ENCODE assay signal across 27 mouse cellular contexts in the genomic region with DNA sequence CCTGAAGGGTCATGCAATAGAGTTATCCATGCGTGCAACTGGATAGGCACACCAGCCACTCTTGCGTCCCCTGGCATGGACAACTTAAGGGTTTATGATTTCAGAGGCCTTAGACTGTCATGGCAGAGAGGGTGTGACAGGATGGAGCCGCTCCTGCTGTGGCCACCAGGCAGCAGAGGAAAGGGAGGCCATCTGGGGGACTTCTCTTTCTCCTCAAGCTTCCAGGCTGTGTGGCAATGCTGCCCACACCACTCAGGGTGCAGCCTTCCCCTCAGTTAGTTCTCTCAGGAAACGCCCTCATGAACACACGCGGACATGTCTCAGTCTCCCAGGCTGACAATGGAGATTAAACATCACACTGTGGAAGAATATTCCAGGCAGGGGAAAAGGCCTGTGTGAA. TPM values are rescaled to one million over a fixed set of nuclear protein-coding genes. Genes with fewer than 3 reads are reported as not detected.
DNase-seq lines count a peak whose midpoint lies in the region; ATAC-seq and TF ChIP-seq lines count a peak whose summit lies in the region.
"Had no signal": no experiment of that assay in that cellular context is flagged by ENCODE, and none has a peak within 500 bp of the region (broad histone marks: within the 10 kb centered on the region; RNA-seq: fewer than 3 reads in every experiment).

No protein-coding gene starts in this region.

- intact Hi-C loops in left cerebral cortex, postnatal 14 days (cut with DNase I): no loop called here

- H3K27ac ChIP-seq in liver, adult 2 months (replicated peaks; ENCODE audit: insufficient read depth, low read depth, low read length): peak overlapping the region; percentile 94
- H3K27ac ChIP-seq in liver, embryonic 13.5 days: peak overlapping the region; percentile 77; the same call in 1 of the 2 replicates
- H3K27ac ChIP-seq: embryonic facial prominence, embryonic 15.5 days; forebrain, embryonic 12.5 days; kidney, embryonic 15.5 days; neural tube, embryonic 12.5 days had no signal

- TF ChIP-seq CTCF in liver, adult 2 months (IDR thresholded peaks at IDR 0.05; ENCODE audit: low read depth, low read length): no peak

- no peaks in the 10 kb centered on the region for H3K27me3 ChIP-seq in liver, adult 2 months (ENCODE audit: control insufficient read depth, insufficient read depth, low read length)
- no peaks in the 10 kb centered on the region for H3K27me3 ChIP-seq in liver, embryonic 13.5 days
- H3K27me3 ChIP-seq: embryonic facial prominence, embryonic 15.5 days; forebrain, embryonic 12.5 days; heart, embryonic 12.5 days; kidney, embryonic 15.5 days; neural tube, embryonic 12.5 days had no signal

- WGBS in liver, adult 2 months: 20% methylated on average over 6 of the region's 6 CpGs
- WGBS in liver, embryonic 13.5 days (ENCODE audit: insufficient replicate concordance): 55% methylated on average over 6 of the region's 6 CpGs

- no peak for ATAC-seq in liver, embryonic 13.5 days (ENCODE audit: low read depth)
- ATAC-seq: activated CD4-positive, CD25-positive, alpha-beta regulatory T cell, adult 4 months; hindbrain, embryonic 16.5 days; intestine, embryonic 16.5 days had no signal

- H3K4me2 ChIP-seq in liver, embryonic 13.5 days: peak overlapping the region; percentile 53
- H3K4me2 ChIP-seq: embryonic facial prominence, embryonic 15.5 days; forebrain, embryonic 12.5 days; heart, embryonic 12.5 days; kidney, embryonic 15.5 days; lung, embryonic 14.5 days; midbrain, embryonic 11.5 days; neural tube, embryonic 12.5 days had no signal

- H3K9me3 ChIP-seq in liver, embryonic 13.5 days (replicated peaks): no peaks in the 10 kb centered on the region
- H3K9me3 ChIP-seq: embryonic facial prominence, embryonic 15.5 days; forebrain, embryonic 12.5 days; G1E; heart, embryonic 12.5 days; kidney, embryonic 15.5 days; neural tube, embryonic 12.5 days had no signal

- H3K36me3 ChIP-seq in liver, adult 2 months (ENCODE audit: control insufficient read depth, insufficient read depth, low read length): peaks cover 30% of the 10 kb centered on the region
- peaks cover 5% of the 10 kb centered on the region for H3K36me3 ChIP-seq in liver, embryonic 13.5 days
- H3K36me3 ChIP-seq: embryonic facial prominence, embryonic 15.5 days; forebrain, embryonic 12.5 days; G1E; heart, embryonic 12.5 days; kidney, embryonic 15.5 days; neural tube, embryonic 12.5 days had no signal

- no peak for TF ChIP-seq POLR2A in liver, adult 2 months (IDR thresholded peaks at IDR 0.05; ENCODE audit: extremely low read depth, insufficient read depth, low read length)

- peak overlapping the region; percentile 50 for H3K4me3 ChIP-seq in liver, adult 2 months (ENCODE audit: insufficient read depth, low read depth, low read length)
- H3K4me3 ChIP-seq in liver, embryonic 13.5 days (replicated peaks): no peak overlapping the region; the same call in 1 of the 2 replicates
- H3K4me3 ChIP-seq: embryonic facial prominence, embryonic 15.5 days; forebrain, embryonic 12.5 days; heart, embryonic 12.5 days; kidney, embryonic 15.5 days; neural tube, embryonic 12.5 days had no signal

- H3K9ac ChIP-seq in liver, adult 2 months (ENCODE audit: low read depth, low read length): peak overlapping the region; percentile 81
- no peak overlapping the region for H3K9ac ChIP-seq in liver, embryonic 13.5 days
- H3K9ac ChIP-seq: embryonic facial prominence, embryonic 15.5 days; forebrain, embryonic 12.5 days; heart, embryonic 12.5 days; kidney, embryonic 15.5 days; lung, embryonic 14.5 days; neural tube, embryonic 12.5 days had no signal

- H3K79me2 ChIP-seq in liver, adult 2 months (ENCODE audit: control insufficient read depth, insufficient read depth, low read length): peaks cover 19% of the 10 kb centered on the region; the same call in 1 of the 2 replicates

- no peak for DNase-seq in liver, adult 2 months (ENCODE audit: extremely low read depth, low read depth, low spot score)
- no peak for DNase-seq in liver
- no peak for DNase-seq in liver, embryonic 13.5 days
- DNase-seq in lung, postnatal 36 days: peak; percentile 47
- no peak for DNase-seq in cerebellum, adult 9-10 months
- DNase-seq in left cerebral cortex, postnatal 14 days (ENCODE audit: low spot score in 2 of 2): no peak
- DNase-seq in left cerebral cortex, adult 18-20 months (ENCODE audit: low spot score in 2 of 2): no peak
- DNase-seq: adrenal gland, postnatal 25 days; cerebellum, adult 11-12 months; cerebellum, postnatal 25 days; heart, adult 11 months; lung, embryonic 14.5 days; thymus, postnatal 25 days had no signal

- H3K4me1 ChIP-seq in liver, adult 2 months (ENCODE audit: control insufficient read depth, insufficient read depth, low read length): peaks cover 25% of the 10 kb centered on the region
- peaks cover 26% of the 10 kb centered on the region for H3K4me1 ChIP-seq in liver, embryonic 13.5 days (replicated peaks)
- H3K4me1 ChIP-seq: neural tube, embryonic 12.5 days had no signal

RNA-seq across cellular contexts. Expression of a gene that starts 1.9 kb away (rescaled TPM):
- total RNA-seq in liver, adult 2 months (2014; rRNA removed): 374 and 399 TPM in 2 replicates
- 267 and 371 TPM in 2 replicates for polyA plus RNA-seq in liver, adult 2 months (2012; rRNA removed)
- 67.7 and 77.1 TPM in 2 replicates for polyA plus RNA-seq in liver, embryonic 13.5 days (2015; fragmentation: Nextera tagmentation; extraction: Ambion mirVana)
- not detected for total RNA-seq in left cerebral cortex, postnatal 14 days (2021)
- not detected for total RNA-seq in left cerebral cortex, adult 18-20 months (2021)
- total RNA-seq: gastrocnemius, adult 8-10 months; layer of hippocampus, postnatal 14 days; left cerebral cortex, postnatal 25 days had no signal
- polyA plus RNA-seq: activated CD4-positive, CD25-positive, alpha-beta regulatory T cell, adult 4 months; G1E had no signal

RNA-seq across cellular contexts. Expression of a gene that starts 13.2 kb away (rescaled TPM):
- total RNA-seq in liver, adult 2 months (2014; rRNA removed): 95.0 and 117 TPM in 2 replicates
- polyA plus RNA-seq in liver, adult 2 months (2012; rRNA removed): 173 and 185 TPM in 2 replicates
- 6.1 and 6.5 TPM in 2 replicates for polyA plus RNA-seq in liver, embryonic 13.5 days (2015; fragmentation: Nextera tagmentation; extraction: Ambion mirVana)
- under 1 TPM; 0.23 to 0.24 TPM for total RNA-seq in left cerebral cortex, postnatal 14 days (2021)
- under 1 TPM in 1 of 2 experiments, not detected in 1; 0.19 TPM for total RNA-seq in left cerebral cortex, adult 18-20 months (2021)
- total RNA-seq: gastrocnemius, adult 8-10 months; left cerebral cortex, postnatal 25 days had no signal
- polyA plus RNA-seq: activated CD4-positive, CD25-positive, alpha-beta regulatory T cell, adult 4 months; G1E; hindbrain, embryonic 16.5 days had no signal

RNA-seq across cellular contexts. Expression of a gene that starts 21.7 kb away (rescaled TPM):
- 240 and 252 TPM in 2 replicates for total RNA-seq in liver, adult 2 months (2014; rRNA removed)
- polyA plus RNA-seq in liver, adult 2 months (2012; rRNA removed): 374 and 460 TPM in 2 replicates
- polyA plus RNA-seq in liver, embryonic 13.5 days (2015; fragmentation: Nextera tagmentation; extraction: Ambion mirVana): 15.8 and 22.7 TPM in 2 replicates
- total RNA-seq in left cerebral cortex, postnatal 14 days (2021): not detected
- total RNA-seq in left cerebral cortex, adult 18-20 months (2021): not detected
- total RNA-seq: adrenal gland, postnatal 25 days; heart, postnatal 25 days; layer of hippocampus, postnatal 14 days; left cerebral cortex, postnatal 25 days had no signal
- polyA plus RNA-seq: G1E had no signal

Comparison
In these comparisons a context has a peak if more than half of its experiments do, and no peak if none do; other contexts are left out.
1. RNA of a gene that starts 1.9 kb away (total RNA-seq): 374 to 399 TPM in liver, adult 2 months; not detected in left cerebral cortex, postnatal 14 days and not detected in left cerebral cortex, adult 18-20 months; every median in the first group is over 100 times any median in the second.
2. RNA of a gene that starts 13.2 kb away (total RNA-seq): 95.0 to 117 TPM in liver, adult 2 months; 0.23 to 0.24 TPM in left cerebral cortex, postnatal 14 days and 0.19 TPM in left cerebral cortex, adult 18-20 months; every median in the first group is over 10 times any median in the second.
3. RNA of a gene that starts 21.7 kb away (total RNA-seq): 240 to 252 TPM in liver, adult 2 months; not detected in left cerebral cortex, postnatal 14 days and not detected in left cerebral cortex, adult 18-20 months; every median in the first group is over 100 times any median in the second.